Mouse (Mus musculus): Measurements from ENCODE around the gene R3hdm2. TPM values are rescaled to one million over a fixed set of nuclear protein-coding genes. Genes with fewer than 3 reads are reported as not detected.
A peak's percentile ranks its signal among the peaks of the same experiment; 100 is the strongest.

The R3hdm2 gene
- polyA plus RNA-seq, 1 experiment from 2014 or later: 30.4 TPM

DNA sequence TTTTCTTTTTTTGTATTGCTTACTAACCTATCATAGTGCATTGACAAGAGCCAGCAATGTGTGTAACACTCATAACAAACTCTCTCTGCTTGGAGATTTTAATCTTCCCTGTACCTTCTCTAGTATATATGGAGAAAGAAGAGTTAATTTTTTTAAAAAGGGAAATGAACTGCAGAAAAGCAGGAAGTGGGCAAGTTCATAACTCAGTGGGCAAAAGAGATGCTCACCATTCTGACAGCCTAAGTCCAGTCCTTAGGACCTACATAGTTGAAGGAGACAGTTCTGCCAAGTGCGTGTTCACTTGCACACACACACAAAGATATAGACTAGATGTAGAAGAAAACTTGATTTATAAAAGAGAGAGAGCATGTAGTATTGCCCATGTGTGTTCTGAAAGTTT, 47.9 kb downstream of the R3hdm2 start:
- H3K4me2 ChIP-seq: no peak overlapping the region
- no peak overlapping the region for H3K4me3 ChIP-seq
- H3K36me3 ChIP-seq: peaks cover 18% of the 10 kb centered on the region
- 93% methylated on average over 1 of the region's 1 CpGs for WGBS
- H3K27me3 ChIP-seq (replicated peaks): no peaks in the 10 kb centered on the region
- no peak overlapping the region for H3K9ac ChIP-seq
- no peak for ATAC-seq (ENCODE audit: extremely low read depth, insufficient number of reproducible peaks, low FRiP score, low TSS enrichment)
- no peak overlapping the region; the same call in 1 of the 2 replicates for H3K27ac ChIP-seq (replicated peaks)
- H3K4me1 ChIP-seq: peaks cover 33% of the 10 kb centered on the region
- no peaks in the 10 kb centered on the region for H3K9me3 ChIP-seq

DNA sequence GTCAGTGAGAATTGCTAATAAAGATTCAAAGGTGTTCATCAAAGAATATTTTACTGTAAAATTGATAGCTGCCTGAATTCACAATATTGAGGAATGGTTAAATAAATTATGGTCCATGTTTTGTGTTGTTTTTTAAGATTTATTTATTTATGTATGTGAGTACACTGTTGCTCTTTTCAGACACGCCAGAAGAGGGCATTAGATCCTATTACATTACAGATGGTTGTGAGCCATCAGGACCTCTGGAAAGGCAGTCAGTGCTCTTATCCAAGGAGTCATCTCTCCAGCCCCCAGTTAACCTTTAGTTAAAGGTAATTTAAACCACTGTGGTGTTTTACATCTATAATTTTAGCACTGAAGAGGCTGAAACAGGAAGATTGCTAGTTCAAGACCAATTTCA, 49.4 kb downstream of the R3hdm2 start:
- WGBS: 58% methylated on average over 1 of the region's 1 CpGs
- Histone ChIP-seq H3K4me3 (no peak overlapping the region), H3K9ac (no peak overlapping the region), H3K36me3 (peaks cover 18% of the 10 kb centered on the region), H3K4me1 (peaks cover 33% of the 10 kb centered on the region), H3K9me3 (no peaks in the 10 kb centered on the region), H3K27me3 (replicated peaks) (no peaks in the 10 kb centered on the region), H3K4me2 (no peak overlapping the region), H3K27ac (replicated peaks) (no peak overlapping the region)
- ATAC-seq (ENCODE audit: extremely low read depth, insufficient number of reproducible peaks, low FRiP score, low TSS enrichment): no peak

DNA sequence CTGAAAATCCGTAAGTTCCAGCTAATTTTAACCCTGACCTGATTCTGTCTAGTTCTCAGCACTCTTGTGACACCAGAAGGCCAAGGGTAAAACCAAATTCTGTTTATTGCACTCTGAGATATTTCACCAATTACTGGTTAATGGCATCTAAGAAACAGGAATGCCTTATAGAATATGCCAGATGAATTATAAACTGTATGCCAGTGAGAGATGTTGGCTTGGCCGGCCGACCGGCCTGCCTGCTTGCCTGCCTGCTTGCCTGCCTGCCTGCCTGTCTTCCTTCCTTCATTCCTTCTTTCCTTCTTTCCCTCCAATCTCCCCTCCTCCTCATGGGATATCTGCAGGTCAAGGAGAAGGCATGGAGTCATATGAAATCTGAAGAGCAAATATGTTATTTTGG, 52.3 kb downstream of the R3hdm2 start:
- Histone ChIP-seq H3K9ac (no peak overlapping the region), H3K36me3 (peaks cover 32% of the 10 kb centered on the region), H3K9me3 (no peaks in the 10 kb centered on the region), H3K27me3 (replicated peaks) (no peaks in the 10 kb centered on the region), H3K27ac (replicated peaks) (no peak overlapping the region), H3K4me3 (no peak overlapping the region), H3K4me1 (peaks cover 10% of the 10 kb centered on the region), H3K4me2 (no peak overlapping the region)
- ATAC-seq (ENCODE audit: extremely low read depth, insufficient number of reproducible peaks, low FRiP score, low TSS enrichment): no peak
- 90% methylated on average over 4 of the region's 4 CpGs for WGBS

DNA sequence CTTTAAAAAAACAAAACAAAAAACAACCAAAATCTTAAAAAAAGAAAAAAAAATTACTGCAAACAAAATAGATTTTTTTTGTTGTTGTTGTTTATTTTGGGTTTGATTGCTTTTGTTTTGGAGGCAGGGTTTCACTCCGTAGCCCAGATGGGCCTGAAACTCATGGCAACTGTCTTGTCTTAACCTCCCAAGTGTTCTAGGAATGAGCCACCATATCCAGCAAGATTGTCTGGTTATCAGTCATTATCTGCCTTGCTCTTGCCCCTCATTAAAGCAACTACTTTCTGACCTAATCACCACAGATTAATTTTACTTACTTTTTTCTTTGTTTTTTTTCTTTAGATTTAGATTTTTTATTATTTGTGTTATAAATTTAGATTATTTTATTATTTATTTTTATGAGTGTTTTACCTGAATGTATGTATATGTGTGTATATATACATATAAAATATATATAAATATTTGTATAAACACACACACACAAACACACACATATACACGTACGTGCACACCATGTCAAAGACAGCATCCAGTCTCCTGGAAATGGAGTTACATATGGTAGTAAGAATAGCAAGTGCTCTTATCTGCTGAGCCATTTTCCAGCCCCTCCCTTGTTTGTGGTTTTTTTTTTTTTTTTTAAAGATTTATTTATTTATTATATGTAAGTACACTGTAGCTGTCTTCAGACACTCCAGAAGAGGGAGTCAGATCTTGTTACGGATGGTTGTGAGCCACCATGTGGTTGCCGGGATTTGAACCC, 57.4 kb downstream of the R3hdm2 start:
- no peak for ATAC-seq (ENCODE audit: extremely low read depth, insufficient number of reproducible peaks, low FRiP score, low TSS enrichment)
- 77% methylated on average over 5 of the region's 5 CpGs for WGBS
- H3K27ac ChIP-seq (replicated peaks): no peak overlapping the region
- H3K9ac ChIP-seq: no peak overlapping the region
- H3K4me1 ChIP-seq: peaks cover 18% of the 10 kb centered on the region
- H3K4me3 ChIP-seq: no peak overlapping the region
- H3K27me3 ChIP-seq (replicated peaks): no peaks in the 10 kb centered on the region
- H3K36me3 ChIP-seq: peaks cover 14% of the 10 kb centered on the region
- no peak overlapping the region for H3K4me2 ChIP-seq
- H3K9me3 ChIP-seq: no peaks in the 10 kb centered on the region

DNA sequence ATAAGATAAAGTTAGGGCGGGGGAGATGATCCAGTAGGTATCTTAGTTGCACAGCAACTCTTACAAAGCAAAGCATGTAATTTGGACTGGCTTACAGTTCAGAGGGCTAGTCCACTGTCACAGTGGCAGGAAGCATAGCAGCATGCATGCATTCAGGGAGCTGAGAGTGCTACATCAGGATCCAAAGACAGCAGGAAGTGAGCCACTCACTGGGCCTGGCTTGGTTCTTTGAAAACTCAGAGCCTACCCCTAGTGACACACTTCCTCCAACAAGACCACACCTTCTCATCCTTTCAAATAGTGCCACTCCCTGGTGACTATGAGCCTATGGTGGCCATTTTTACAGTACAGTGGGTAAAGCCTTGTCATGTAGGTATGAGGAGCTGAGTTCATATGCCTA, 73.6 kb downstream of the R3hdm2 start:
- no peak overlapping the region for H3K4me3 ChIP-seq
- H3K27ac ChIP-seq (replicated peaks): no peak overlapping the region
- no peak for ATAC-seq (ENCODE audit: extremely low read depth, insufficient number of reproducible peaks, low FRiP score, low TSS enrichment)
- H3K9ac ChIP-seq: no peak overlapping the region
- no peaks in the 10 kb centered on the region for H3K27me3 ChIP-seq (replicated peaks)
- H3K4me2 ChIP-seq: no peak overlapping the region
- H3K9me3 ChIP-seq: no peaks in the 10 kb centered on the region
- WGBS: 85% methylated on average over 1 of the region's 1 CpGs
- H3K4me1 ChIP-seq: no peaks in the 10 kb centered on the region
- H3K36me3 ChIP-seq: peaks cover 89% of the 10 kb centered on the region

DNA sequence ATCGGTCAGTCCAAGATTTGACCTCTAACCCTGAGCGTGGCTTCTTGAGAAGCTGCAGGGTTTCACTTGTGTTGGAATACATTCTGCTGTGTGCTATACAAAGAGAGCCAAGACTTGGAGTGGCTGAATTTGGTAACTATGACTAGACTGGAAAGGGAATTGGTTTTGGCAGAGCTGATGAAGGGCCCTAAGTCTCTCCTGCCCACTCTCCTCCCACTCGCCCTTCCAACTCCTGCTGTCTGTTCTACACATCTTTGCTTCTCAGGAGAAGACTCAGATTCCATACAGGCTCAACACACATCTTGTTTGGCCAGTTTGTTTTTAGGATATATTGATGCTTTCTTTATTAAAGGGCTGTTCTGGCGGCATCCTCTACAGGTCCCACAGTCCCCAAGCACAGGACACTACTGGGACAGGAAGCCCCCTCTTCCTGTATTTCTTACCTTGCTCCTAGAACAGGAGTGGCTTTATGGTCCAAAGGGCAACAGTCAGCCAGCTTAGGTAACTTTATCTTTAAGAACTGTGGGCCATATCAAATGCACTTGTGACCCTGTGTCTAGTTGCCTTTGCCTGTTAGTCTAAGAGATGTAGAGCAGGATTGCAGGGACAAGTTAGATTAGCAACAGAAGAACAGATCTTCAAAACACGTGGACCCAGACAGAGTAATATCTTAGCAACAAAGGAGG, 82.4 kb downstream of the R3hdm2 start:
- Histone ChIP-seq H3K4me3 (no peak overlapping the region), H3K9me3 (no peaks in the 10 kb centered on the region), H3K27ac (replicated peaks) (no peak overlapping the region), H3K4me1 (no peaks in the 10 kb centered on the region), H3K4me2 (no peak overlapping the region), H3K36me3 (peaks cover 96% of the 10 kb centered on the region), H3K27me3 (replicated peaks) (no peaks in the 10 kb centered on the region), H3K9ac (no peak overlapping the region)
- no peak for ATAC-seq (ENCODE audit: extremely low read depth, insufficient number of reproducible peaks, low FRiP score, low TSS enrichment)
- 83% methylated on average over 5 of the region's 5 CpGs for WGBS

DNA sequence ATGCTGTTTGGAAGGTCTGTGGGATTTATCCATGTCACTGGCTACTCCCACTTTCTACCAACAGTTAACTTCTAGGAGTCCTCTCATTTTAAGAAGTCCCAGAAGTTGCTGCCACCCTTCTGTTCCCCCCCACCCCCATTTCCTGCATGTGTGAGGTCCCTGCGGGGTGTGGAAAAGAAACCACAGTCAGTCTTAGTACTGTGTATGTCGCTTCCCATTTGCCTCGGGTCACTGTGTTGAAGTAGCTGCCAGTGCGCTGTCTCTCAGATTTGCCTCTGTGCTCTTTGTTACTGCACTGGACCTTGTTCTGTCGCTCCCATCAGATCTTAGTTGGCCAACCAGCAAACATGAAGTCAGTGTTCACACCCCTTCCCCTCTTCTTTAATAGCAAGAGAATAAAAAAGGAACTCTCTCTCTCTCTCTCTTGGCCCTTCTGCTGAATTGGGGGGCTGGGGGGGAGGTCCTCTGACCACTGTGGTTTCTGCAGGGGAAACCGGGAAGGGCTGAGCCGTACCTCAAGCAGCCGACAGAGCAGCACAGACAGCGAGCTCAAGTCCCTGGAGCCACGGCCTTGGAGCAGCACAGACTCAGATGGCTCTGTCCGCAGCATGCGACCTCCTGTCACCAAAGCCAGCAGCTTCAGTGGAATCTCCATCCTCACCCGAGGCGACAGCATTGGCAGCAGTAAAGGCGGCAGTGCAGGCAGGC, 91.3 kb downstream of the R3hdm2 start:
- WGBS: 47% methylated on average over 15 of the region's 15 CpGs
- no peak overlapping the region for H3K4me2 ChIP-seq
- peak overlapping the region; percentile 14; the same call in 1 of the 2 replicates for H3K9ac ChIP-seq
- H3K9me3 ChIP-seq: no peaks in the 10 kb centered on the region
- no peak for ATAC-seq (ENCODE audit: extremely low read depth, insufficient number of reproducible peaks, low FRiP score, low TSS enrichment)
- H3K27ac ChIP-seq (replicated peaks): peak overlapping the region; percentile 30; the same call in 1 of the 2 replicates
- no peaks in the 10 kb centered on the region for H3K27me3 ChIP-seq (replicated peaks)
- no peak overlapping the region for H3K4me3 ChIP-seq
- peaks cover 82% of the 10 kb centered on the region for H3K36me3 ChIP-seq
- peaks cover 25% of the 10 kb centered on the region for H3K4me1 ChIP-seq

DNA sequence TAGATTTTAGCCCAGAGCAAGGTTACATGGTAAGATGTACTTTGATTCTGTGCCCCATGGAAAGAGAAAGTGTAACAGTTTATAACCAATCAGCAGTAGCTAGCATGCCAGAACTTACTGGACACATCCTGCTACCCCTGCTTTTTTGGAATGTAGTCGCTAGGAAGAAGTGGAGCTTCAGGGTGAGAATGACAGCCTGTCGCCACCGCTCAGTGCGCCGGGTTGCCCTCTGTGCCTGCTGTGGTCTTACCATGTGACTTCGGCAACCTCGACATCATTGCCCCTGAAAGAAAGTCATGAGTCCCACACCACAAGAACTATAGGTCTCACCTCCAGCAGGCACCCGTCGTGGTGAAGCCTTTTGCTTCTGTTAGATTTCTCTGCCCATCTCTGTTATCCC, 92.6 kb downstream of the R3hdm2 start:
- 32% methylated on average over 9 of the region's 9 CpGs for WGBS
- H3K4me3 ChIP-seq: no peak overlapping the region
- H3K27ac ChIP-seq (replicated peaks): no peak overlapping the region
- no peak overlapping the region for H3K4me2 ChIP-seq
- H3K27me3 ChIP-seq (replicated peaks): no peaks in the 10 kb centered on the region
- no peak for ATAC-seq (ENCODE audit: extremely low read depth, insufficient number of reproducible peaks, low FRiP score, low TSS enrichment)
- peaks cover 25% of the 10 kb centered on the region for H3K4me1 ChIP-seq
- no peaks in the 10 kb centered on the region for H3K9me3 ChIP-seq
- no peak overlapping the region for H3K9ac ChIP-seq
- peaks cover 85% of the 10 kb centered on the region for H3K36me3 ChIP-seq

DNA sequence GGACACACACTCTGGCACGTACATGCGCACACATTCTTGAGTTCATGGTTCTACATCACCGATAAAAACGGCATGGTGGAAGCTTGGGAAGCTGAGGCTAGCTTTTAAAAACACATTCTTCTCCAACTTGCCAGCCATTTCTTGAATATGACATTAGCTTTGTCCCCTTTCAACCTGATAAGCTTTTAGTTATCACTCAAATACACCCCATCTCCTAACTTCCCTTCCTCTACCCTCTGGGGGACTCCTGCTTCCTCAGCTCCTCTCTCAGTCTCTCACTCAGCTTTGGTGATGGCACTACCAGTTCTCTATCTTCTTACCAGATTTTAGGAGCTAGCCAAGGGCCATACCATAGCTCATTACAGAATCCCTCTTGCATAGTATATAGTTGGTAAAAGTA, 95.0 kb downstream of the R3hdm2 start:
- WGBS: 94% methylated on average over 4 of the region's 4 CpGs
- Histone ChIP-seq H3K9ac (no peak overlapping the region), H3K36me3 (peaks cover 78% of the 10 kb centered on the region), H3K4me3 (no peak overlapping the region), H3K9me3 (no peaks in the 10 kb centered on the region), H3K4me1 (peaks cover 25% of the 10 kb centered on the region), H3K27me3 (replicated peaks) (no peaks in the 10 kb centered on the region), H3K4me2 (no peak overlapping the region), H3K27ac (replicated peaks) (no peak overlapping the region)
- ATAC-seq (ENCODE audit: extremely low read depth, insufficient number of reproducible peaks, low FRiP score, low TSS enrichment): no peak

DNA sequence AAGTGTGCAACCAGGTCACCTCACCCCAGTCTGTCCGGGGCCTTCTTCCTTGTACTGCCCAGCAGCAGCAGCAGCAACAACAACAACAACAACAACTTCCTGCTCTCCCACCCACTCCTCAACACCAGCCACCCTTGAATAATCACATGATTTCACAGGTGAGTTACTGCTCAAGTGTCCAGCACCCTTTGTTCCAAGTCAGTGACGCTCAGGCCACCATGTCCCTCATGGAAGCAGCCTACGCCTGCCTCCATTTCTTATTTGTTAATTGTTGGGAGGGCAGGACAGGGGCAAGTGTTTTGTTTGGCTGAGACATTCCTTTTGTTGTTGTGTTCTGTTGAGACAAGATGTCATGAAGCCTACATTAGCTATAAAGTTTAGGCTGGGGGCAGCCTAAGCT, 96.4 kb downstream of the R3hdm2 start:
- ATAC-seq (ENCODE audit: extremely low read depth, insufficient number of reproducible peaks, low FRiP score, low TSS enrichment): no peak
- Histone ChIP-seq H3K36me3 (peaks cover 85% of the 10 kb centered on the region), H3K4me3 (no peak overlapping the region), H3K9me3 (no peaks in the 10 kb centered on the region), H3K4me1 (peaks cover 13% of the 10 kb centered on the region), H3K9ac (no peak overlapping the region), H3K27me3 (replicated peaks) (no peaks in the 10 kb centered on the region), H3K27ac (replicated peaks) (no peak overlapping the region), H3K4me2 (no peak overlapping the region)
- 79% methylated on average over 3 of the region's 3 CpGs for WGBS

DNA sequence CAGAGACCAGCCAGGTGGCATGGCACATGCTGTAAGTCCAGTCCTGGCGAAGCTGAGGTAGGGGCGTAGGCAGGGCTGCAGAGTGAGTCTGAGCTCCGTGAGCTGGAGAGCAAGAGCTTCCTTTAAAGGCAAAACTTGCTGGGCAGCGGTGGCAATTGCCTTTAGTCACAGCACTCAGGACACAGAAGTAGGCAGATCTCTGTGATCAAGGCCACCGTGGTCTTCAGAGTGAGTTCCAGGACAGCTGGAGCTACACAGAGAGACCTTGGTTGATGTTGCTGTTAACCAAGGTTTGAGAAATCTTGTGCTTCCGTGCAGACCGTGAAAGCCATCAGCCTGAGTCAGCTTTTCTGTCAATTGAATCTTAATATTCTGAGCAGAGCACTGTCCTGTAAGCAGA, 97.2 kb downstream of the R3hdm2 start:
- 83% methylated on average over 7 of the region's 7 CpGs for WGBS
- peaks cover 85% of the 10 kb centered on the region for H3K36me3 ChIP-seq
- no peaks in the 10 kb centered on the region for H3K27me3 ChIP-seq (replicated peaks)
- no peak overlapping the region for H3K4me3 ChIP-seq
- H3K27ac ChIP-seq (replicated peaks): no peak overlapping the region
- no peak overlapping the region for H3K9ac ChIP-seq
- no peaks in the 10 kb centered on the region for H3K9me3 ChIP-seq
- H3K4me1 ChIP-seq: peaks cover 7% of the 10 kb centered on the region
- no peak overlapping the region for H3K4me2 ChIP-seq
- no peak for ATAC-seq (ENCODE audit: extremely low read depth, insufficient number of reproducible peaks, low FRiP score, low TSS enrichment)

Measured in heart, embryonic 13.5 days (tissue).